Mouse (Mus musculus): ENCODE measurements around the gene Lcp1. TPM values are rescaled to one million over a fixed set of nuclear protein-coding genes. Genes with fewer than 3 reads are reported as not detected.
A peak's percentile ranks its signal among the peaks of the same experiment; 100 is the strongest.

Gene Lcp1
- polyA plus RNA-seq, 1 experiment = 18.4 TPM

GRCm38 (mm10) chr14:75192858-75193257 lies 62.0 kb downstream of the Lcp1 start:
- no peak for DNase-seq (ENCODE audit: low read depth, low spot score)
- 63% methylated on average over 10 of the region's 10 CpGs for WGBS

- WGBS = 90% methylated on average over 5 of the region's 5 CpGs
- DNase-seq (ENCODE audit: low read depth, low spot score) = no peak
Observed at GRCm38 (mm10) chr14:75195530-75195929, 64.6 kb downstream of the Lcp1 start.

- peak; percentile 40 for DNase-seq (ENCODE audit: low read depth, low spot score)
- 34% methylated on average over 5 of the region's 5 CpGs for WGBS
Observed at GRCm38 (mm10) chr14:75197027-75197426, 66.1 kb downstream of the Lcp1 start.

- WGBS = 18% methylated on average over 7 of the region's 7 CpGs
- DNase-seq (ENCODE audit: low read depth, low spot score) = no peak
Observed at GRCm38 (mm10) chr14:75197660-75198059, 66.8 kb downstream of the Lcp1 start.

GRCm38 (mm10) chr14:75205363-75206051 lies 74.6 kb downstream of the Lcp1 start:
- WGBS = 81% methylated on average over 6 of the region's 6 CpGs
- DNase-seq (ENCODE audit: low read depth, low spot score) = no peak

GRCm38 (mm10) chr14:75206307-75206706 lies 75.4 kb downstream of the Lcp1 start:
- WGBS = 94% methylated on average over 4 of the region's 4 CpGs
- DNase-seq (ENCODE audit: low read depth, low spot score) = no peak

GRCm38 (mm10) chr14:75208572-75209151 lies 77.8 kb downstream of the Lcp1 start:
- WGBS = 75% methylated on average over 6 of the region's 6 CpGs
- no peak for DNase-seq (ENCODE audit: low read depth, low spot score)

- WGBS = 63% methylated on average over 11 of the region's 11 CpGs
- DNase-seq (ENCODE audit: low read depth, low spot score) = no peak
Observed at GRCm38 (mm10) chr14:75213752-75214151, 82.9 kb downstream of the Lcp1 start.

- 86% methylated on average over 2 of the region's 2 CpGs for WGBS
- no peak for DNase-seq (ENCODE audit: low read depth, low spot score)
Observed at GRCm38 (mm10) chr14:75218843-75219242, 87.9 kb downstream of the Lcp1 start.

- 41% methylated on average over 5 of the region's 5 CpGs for WGBS
- DNase-seq (ENCODE audit: low read depth, low spot score) = no peak
Observed at GRCm38 (mm10) chr14:75219250-75219913, 88.5 kb downstream of the Lcp1 start.

- DNase-seq (ENCODE audit: low read depth, low spot score) = no peak
Observed at GRCm38 (mm10) chr14:75222386-75222785, 91.5 kb downstream of the Lcp1 start.

GRCm38 (mm10) chr14:75227453-75228084 lies 96.7 kb downstream of the Lcp1 start:
- 77% methylated on average over 6 of the region's 6 CpGs for WGBS
- DNase-seq (ENCODE audit: low read depth, low spot score) = no peak

More at GRCm38 (mm10) chr14:75222386-75222785, 91.5 kb downstream of the Lcp1 start:
- 68% methylated on average over 6 of the region's 6 CpGs for WGBS

GRCm38 (mm10) chr14:75229834-75230233 lies 98.9 kb downstream of the Lcp1 start:
- no peak for DNase-seq (ENCODE audit: low read depth, low spot score)
- WGBS = 60% methylated on average over 2 of the region's 2 CpGs

- no peak for DNase-seq (ENCODE audit: low read depth, low spot score)
- WGBS = 76% methylated on average over 5 of the region's 5 CpGs
Observed at GRCm38 (mm10) chr14:75233070-75233469, 102.2 kb downstream of the Lcp1 start.

GRCm38 (mm10) chr14:75235552-75235951 lies 104.7 kb downstream of the Lcp1 start:
- no peak for DNase-seq (ENCODE audit: low read depth, low spot score)
- 90% methylated on average over 8 of the region's 8 CpGs for WGBS

GRCm38 (mm10) chr14:75235955-75236635 lies 105.2 kb downstream of the Lcp1 start:
- 67% methylated on average over 9 of the region's 9 CpGs for WGBS
- no peak for DNase-seq (ENCODE audit: low read depth, low spot score)

GRCm38 (mm10) chr14:75236636-75237003 lies 105.7 kb downstream of the Lcp1 start:
- no peak for DNase-seq (ENCODE audit: low read depth, low spot score)
- WGBS = 80% methylated on average over 4 of the region's 4 CpGs

GRCm38 (mm10) chr14:75237096-75237495 lies 106.2 kb downstream of the Lcp1 start:
- DNase-seq (ENCODE audit: low read depth, low spot score) = no peak
- WGBS = 76% methylated on average over 8 of the region's 8 CpGs

GRCm38 (mm10) chr14:75238054-75238692 lies 107.3 kb downstream of the Lcp1 start:
- no peak for DNase-seq (ENCODE audit: low read depth, low spot score)
- 65% methylated on average over 6 of the region's 6 CpGs for WGBS
